Mouse (Mus musculus): ENCODE data around the gene Brd3. TPM values are rescaled to one million over a fixed set of nuclear protein-coding genes. Genes with fewer than 3 reads are reported as not detected.
A peak's percentile ranks its signal among the peaks of the same experiment; 100 is the strongest.

Brd3 gene
- polyA plus RNA-seq, 1 experiment from 2014 or later = 188 TPM

- Histone ChIP-seq H3K9me3 (ENCODE audit: control insufficient read depth, low read length) (no peaks in the 10 kb centered on the region), H3K27me3 (ENCODE audit: control insufficient read depth, insufficient read depth, low read length) (no peaks in the 10 kb centered on the region), H3K36me3 (ENCODE audit: control insufficient read depth, insufficient read depth, low read length) (no peaks in the 10 kb centered on the region), H3K4me3 (ENCODE audit: low read depth, low read length) (peak overlapping the region; percentile 18), H3K9ac (ENCODE audit: low read length) (peak overlapping the region; percentile 32), H3K4me2 (ENCODE audit: low read depth, low read length, severe bottlenecking) (peak overlapping the region; percentile 57), H3K4me1 (replicated peaks; ENCODE audit: control insufficient read depth, insufficient read depth, low read length) (0 out of 2 replicates have a peak, but pooled peaks cover 2% of the 10 kb centered on the region), H3K27ac (ENCODE audit: low read depth, low read length) (no peak overlapping the region)
- no peak for ATAC-seq (replicated peaks; ENCODE audit: low FRiP score)
- peak; percentile 71 for DNase-seq (ENCODE audit: low spot score)
- 27% methylated on average over 23 of the region's 23 CpGs for WGBS
These were observed 11.0 kb downstream of the Brd3 start for GRCm38 (mm10) chr2:27496391-27497028.

GRCm38 (mm10) chr2:27493971-27494370 lies 13.5 kb downstream of the Brd3 start:
- no peaks in the 10 kb centered on the region for H3K9me3 ChIP-seq (ENCODE audit: control insufficient read depth, low read length)
- no peak overlapping the region for H3K9ac ChIP-seq (ENCODE audit: low read length)
- H3K27me3 ChIP-seq (ENCODE audit: control insufficient read depth, insufficient read depth, low read length) = no peaks in the 10 kb centered on the region
- no peak for ATAC-seq (replicated peaks; ENCODE audit: low FRiP score)
- H3K36me3 ChIP-seq (ENCODE audit: control insufficient read depth, insufficient read depth, low read length) = no peaks in the 10 kb centered on the region
- 0 out of 2 replicates have a peak, but pooled peaks cover 2% of the 10 kb centered on the region for H3K4me1 ChIP-seq (replicated peaks; ENCODE audit: control insufficient read depth, insufficient read depth, low read length)
- H3K27ac ChIP-seq (ENCODE audit: low read depth, low read length) = no peak overlapping the region
- no peak for DNase-seq (ENCODE audit: low spot score)
- H3K4me3 ChIP-seq (ENCODE audit: low read depth, low read length) = no peak overlapping the region
- H3K4me2 ChIP-seq (ENCODE audit: low read depth, low read length, severe bottlenecking) = no peak overlapping the region
- WGBS = 88% methylated on average over 3 of the region's 3 CpGs

- H3K4me1 ChIP-seq (replicated peaks; ENCODE audit: control insufficient read depth, insufficient read depth, low read length) = no peaks in the 10 kb centered on the region
- no peak overlapping the region for H3K9ac ChIP-seq (ENCODE audit: low read length)
- H3K36me3 ChIP-seq (ENCODE audit: control insufficient read depth, insufficient read depth, low read length) = no peaks in the 10 kb centered on the region
- DNase-seq (ENCODE audit: low spot score) = no peak
- no peaks in the 10 kb centered on the region for H3K9me3 ChIP-seq (ENCODE audit: control insufficient read depth, low read length)
- 86% methylated on average over 2 of the region's 2 CpGs for WGBS
- H3K4me3 ChIP-seq (ENCODE audit: low read depth, low read length) = no peak overlapping the region
- ATAC-seq (replicated peaks; ENCODE audit: low FRiP score) = no peak
- H3K27ac ChIP-seq (ENCODE audit: low read depth, low read length) = no peak overlapping the region
- no peaks in the 10 kb centered on the region for H3K27me3 ChIP-seq (ENCODE audit: control insufficient read depth, insufficient read depth, low read length)
- no peak overlapping the region for H3K4me2 ChIP-seq (ENCODE audit: low read depth, low read length, severe bottlenecking)
These were observed 16.5 kb downstream of the Brd3 start for GRCm38 (mm10) chr2:27490939-27491338.

GRCm38 (mm10) chr2:27488362-27488761 lies 19.1 kb downstream of the Brd3 start:
- no peak for ATAC-seq (replicated peaks; ENCODE audit: low FRiP score)
- H3K27me3 ChIP-seq (ENCODE audit: control insufficient read depth, insufficient read depth, low read length) = no peaks in the 10 kb centered on the region
- no peak overlapping the region for H3K9ac ChIP-seq (ENCODE audit: low read length)
- no peak overlapping the region for H3K4me2 ChIP-seq (ENCODE audit: low read depth, low read length, severe bottlenecking)
- no peaks in the 10 kb centered on the region for H3K4me1 ChIP-seq (replicated peaks; ENCODE audit: control insufficient read depth, insufficient read depth, low read length)
- no peak overlapping the region for H3K4me3 ChIP-seq (ENCODE audit: low read depth, low read length)
- no peaks in the 10 kb centered on the region for H3K9me3 ChIP-seq (ENCODE audit: control insufficient read depth, low read length)
- no peaks in the 10 kb centered on the region for H3K36me3 ChIP-seq (ENCODE audit: control insufficient read depth, insufficient read depth, low read length)
- WGBS = 94% methylated on average over 1 of the region's 1 CpGs
- no peak overlapping the region for H3K27ac ChIP-seq (ENCODE audit: low read depth, low read length)
- no peak for DNase-seq (ENCODE audit: low spot score)

- ATAC-seq (replicated peaks; ENCODE audit: low FRiP score) (no peak), DNase-seq (ENCODE audit: low spot score) (no peak)
- Histone ChIP-seq H3K4me2 (ENCODE audit: low read depth, low read length, severe bottlenecking) (no peak overlapping the region), H3K9me3 (ENCODE audit: control insufficient read depth, low read length) (no peaks in the 10 kb centered on the region), H3K9ac (ENCODE audit: low read length) (no peak overlapping the region), H3K4me3 (ENCODE audit: low read depth, low read length) (no peak overlapping the region), H3K4me1 (replicated peaks; ENCODE audit: control insufficient read depth, insufficient read depth, low read length) (no peaks in the 10 kb centered on the region), H3K36me3 (ENCODE audit: control insufficient read depth, insufficient read depth, low read length) (no peaks in the 10 kb centered on the region), H3K27me3 (ENCODE audit: control insufficient read depth, insufficient read depth, low read length) (no peaks in the 10 kb centered on the region), H3K27ac (ENCODE audit: low read depth, low read length) (no peak overlapping the region)
- WGBS = 67% methylated on average over 3 of the region's 4 CpGs
These were observed 20.0 kb downstream of the Brd3 start for GRCm38 (mm10) chr2:27487336-27488049.

GRCm38 (mm10) chr2:27486725-27487124 lies 20.7 kb downstream of the Brd3 start:
- Histone ChIP-seq H3K9ac (ENCODE audit: low read length) (no peak overlapping the region), H3K4me2 (ENCODE audit: low read depth, low read length, severe bottlenecking) (no peak overlapping the region), H3K4me3 (ENCODE audit: low read depth, low read length) (no peak overlapping the region), H3K27ac (ENCODE audit: low read depth, low read length) (no peak overlapping the region), H3K9me3 (ENCODE audit: control insufficient read depth, low read length) (no peaks in the 10 kb centered on the region), H3K27me3 (ENCODE audit: control insufficient read depth, insufficient read depth, low read length) (no peaks in the 10 kb centered on the region), H3K36me3 (ENCODE audit: control insufficient read depth, insufficient read depth, low read length) (no peaks in the 10 kb centered on the region), H3K4me1 (replicated peaks; ENCODE audit: control insufficient read depth, insufficient read depth, low read length) (no peaks in the 10 kb centered on the region)
- DNase-seq (ENCODE audit: low spot score) (no peak), ATAC-seq (replicated peaks; ENCODE audit: low FRiP score) (no peak)
- WGBS = 84% methylated on average over 4 of the region's 4 CpGs

GRCm38 (mm10) chr2:27482265-27482861 lies 25.1 kb downstream of the Brd3 start:
- H3K4me1 ChIP-seq (replicated peaks; ENCODE audit: control insufficient read depth, insufficient read depth, low read length) = no peaks in the 10 kb centered on the region
- no peaks in the 10 kb centered on the region for H3K36me3 ChIP-seq (ENCODE audit: control insufficient read depth, insufficient read depth, low read length)
- no peak overlapping the region for H3K4me3 ChIP-seq (ENCODE audit: low read depth, low read length)
- H3K27me3 ChIP-seq (ENCODE audit: control insufficient read depth, insufficient read depth, low read length) = no peaks in the 10 kb centered on the region
- no peaks in the 10 kb centered on the region for H3K9me3 ChIP-seq (ENCODE audit: control insufficient read depth, low read length)
- ATAC-seq (replicated peaks; ENCODE audit: low FRiP score) (no peak), DNase-seq (ENCODE audit: low spot score) (no peak)
- H3K27ac ChIP-seq (ENCODE audit: low read depth, low read length) = no peak overlapping the region
- 84% methylated on average over 7 of the region's 7 CpGs for WGBS
- no peak overlapping the region for H3K9ac ChIP-seq (ENCODE audit: low read length)
- no peak overlapping the region for H3K4me2 ChIP-seq (ENCODE audit: low read depth, low read length, severe bottlenecking)

GRCm38 (mm10) chr2:27480367-27480766 lies 27.1 kb downstream of the Brd3 start:
- Histone ChIP-seq H3K4me3 (ENCODE audit: low read depth, low read length) (no peak overlapping the region), H3K36me3 (ENCODE audit: control insufficient read depth, insufficient read depth, low read length) (no peaks in the 10 kb centered on the region), H3K4me2 (ENCODE audit: low read depth, low read length, severe bottlenecking) (no peak overlapping the region), H3K9me3 (ENCODE audit: control insufficient read depth, low read length) (no peaks in the 10 kb centered on the region), H3K9ac (ENCODE audit: low read length) (no peak overlapping the region), H3K4me1 (replicated peaks; ENCODE audit: control insufficient read depth, insufficient read depth, low read length) (no peaks in the 10 kb centered on the region), H3K27me3 (ENCODE audit: control insufficient read depth, insufficient read depth, low read length) (no peaks in the 10 kb centered on the region), H3K27ac (ENCODE audit: low read depth, low read length) (no peak overlapping the region)
- WGBS = 74% methylated on average over 4 of the region's 4 CpGs
- no peak for DNase-seq (ENCODE audit: low spot score)
- no peak for ATAC-seq (replicated peaks; ENCODE audit: low FRiP score)
